Mouse (Mus musculus) forebrain, embryonic 12.5 days (tissue): ENCODE data around the gene Foxk1. TPM values are rescaled to one million over a fixed set of nuclear protein-coding genes. Genes with fewer than 3 reads are reported as not detected.

Source experiments
- ATAC-seq: fragments of 200-750 bp; cut with Nextera tagmentation; 2 replicates; pipeline ENCODE4 v1.8.0; 2017; ENCODE audit warnings: moderate TSS enrichment; ENCODE audit not compliant: low FRiP score
- H3K27ac ChIP-seq: fragments of 300-500 bp; sonication (generic); 2 replicates; pipeline ENCODE4 v1.5.1; 2016; ENCODE audit warnings: mild to moderate bottlenecking
- H3K27me3 ChIP-seq: fragments of 300-500 bp; sonication (generic); 2 replicates; pipeline ENCODE4 v1.6.1; 2016; ENCODE audit warnings: mild to moderate bottlenecking
- H3K36me3 ChIP-seq: fragments of 300-500 bp; sonication (generic); replicated peaks from 2 replicates; pipeline ENCODE4 v1.6.1; 2016; ENCODE audit warnings: mild to moderate bottlenecking
- H3K4me1 ChIP-seq: fragments of 300-500 bp; sonication (generic); 2 replicates; pipeline ENCODE4 v1.6.1; 2016
- H3K4me2 ChIP-seq: fragments of 300-500 bp; sonication (generic); 2 replicates; pipeline ENCODE4 v1.6.1; 2016; ENCODE audit warnings: mild to moderate bottlenecking, moderate library complexity
- H3K4me3 ChIP-seq: fragments of 300-500 bp; sonication (generic); replicated peaks from 2 replicates; pipeline ENCODE4 v1.5.1; 2016; ENCODE audit warnings: mild to moderate bottlenecking
- H3K9ac ChIP-seq: fragments of 300-500 bp; sonication (generic); 2 replicates; pipeline ENCODE4 v1.6.1; 2016; ENCODE audit warnings: mild to moderate bottlenecking
- H3K9me3 ChIP-seq: fragments of 300-500 bp; sonication (generic); 2 replicates; pipeline ENCODE4 v1.6.1; 2016
- WGBS: fragments of 180-500 bp; shearing (Covaris S2); methylation state at CpG from one replicate; pipeline ENCODE4 v1.1.7; 2016; 5-methylcytosine and 5-hydroxymethylcytosine counted together
- polyA plus RNA-seq: library from polyadenylated mRNA; unstranded; fragments of >200 nt; fragmentation: Nextera tagmentation; extraction: Ambion mirVana; gene quantifications from 2 replicates; pipeline ENCODE4 v1.2.1, GENCODE M21; 2016

Gene Foxk1
- polyA plus RNA-seq, 1 experiment from 2014 or later, result 5.2 TPM

GRCm38 (mm10) chr5:142372207-142372606 lies 29.1 kb upstream of the Foxk1 start:
- Histone ChIP-seq H3K4me3 (no peak overlapping the region), H3K36me3 (0 out of 2 replicates have a peak, but pooled peaks cover 3% of the 10 kb centered on the region), H3K9me3 (0 out of 2 replicates have a peak, but pooled peaks cover 6% of the 10 kb centered on the region), H3K4me1 (peaks cover 40% of the 10 kb centered on the region), H3K27me3 (no peaks in the 10 kb centered on the region), H3K4me2 (peak overlapping the region; percentile 35; the same call in 1 of the 2 replicates), H3K9ac (no peak overlapping the region), H3K27ac (peak overlapping the region; percentile 96)
- no peak for ATAC-seq
- WGBS, result 7% methylated on average over 6 of the region's 6 CpGs

GRCm38 (mm10) chr5:142374343-142374742 lies 27.0 kb upstream of the Foxk1 start:
- Histone ChIP-seq H3K9me3 (0 out of 2 replicates have a peak, but pooled peaks cover 6% of the 10 kb centered on the region), H3K36me3 (0 out of 2 replicates have a peak, but pooled peaks cover 3% of the 10 kb centered on the region), H3K27me3 (no peaks in the 10 kb centered on the region), H3K4me1 (peaks cover 27% of the 10 kb centered on the region), H3K4me3 (no peak overlapping the region), H3K4me2 (no peak overlapping the region), H3K9ac (no peak overlapping the region), H3K27ac (no peak overlapping the region)
- no peak for ATAC-seq
- 95% methylated on average over 9 of the region's 9 CpGs for WGBS

GRCm38 (mm10) chr5:142375641-142376040 lies 25.7 kb upstream of the Foxk1 start:
- Histone ChIP-seq H3K4me3 (no peak overlapping the region), H3K9me3 (0 out of 2 replicates have a peak, but pooled peaks cover 6% of the 10 kb centered on the region), H3K27me3 (no peaks in the 10 kb centered on the region), H3K27ac (no peak overlapping the region), H3K36me3 (no peaks in the 10 kb centered on the region), H3K9ac (no peak overlapping the region), H3K4me1 (peaks cover 22% of the 10 kb centered on the region), H3K4me2 (no peak overlapping the region)
- no peak for ATAC-seq
- 97% methylated on average over 5 of the region's 5 CpGs for WGBS

- ATAC-seq, result no peak
- Histone ChIP-seq H3K4me3 (no peak overlapping the region), H3K4me2 (no peak overlapping the region)
Observed at GRCm38 (mm10) chr5:142376071-142376470, 25.2 kb upstream of the Foxk1 start.

GRCm38 (mm10) chr5:142378068-142378467 lies 23.2 kb upstream of the Foxk1 start:
- no peak overlapping the region for H3K4me2 ChIP-seq
- ATAC-seq, result no peak
- no peak overlapping the region for H3K4me3 ChIP-seq
- H3K36me3 ChIP-seq, result no peaks in the 10 kb centered on the region
- WGBS, result 85% methylated on average over 2 of the region's 2 CpGs
- H3K4me1 ChIP-seq, result no peaks in the 10 kb centered on the region
- no peak overlapping the region for H3K27ac ChIP-seq
- 0 out of 2 replicates have a peak, but pooled peaks cover 6% of the 10 kb centered on the region for H3K9me3 ChIP-seq
- H3K9ac ChIP-seq, result no peak overlapping the region
- no peaks in the 10 kb centered on the region for H3K27me3 ChIP-seq

More at GRCm38 (mm10) chr5:142376071-142376470, 25.2 kb upstream of the Foxk1 start:
- H3K9me3 ChIP-seq, result 0 out of 2 replicates have a peak, but pooled peaks cover 6% of the 10 kb centered on the region
- no peak overlapping the region for H3K27ac ChIP-seq
- H3K4me1 ChIP-seq, result peaks cover 18% of the 10 kb centered on the region
- no peak overlapping the region for H3K9ac ChIP-seq
- 90% methylated on average over 6 of the region's 6 CpGs for WGBS
- H3K36me3 ChIP-seq, result no peaks in the 10 kb centered on the region
- H3K27me3 ChIP-seq, result no peaks in the 10 kb centered on the region

- Histone ChIP-seq H3K27ac (no peak overlapping the region), H3K9me3 (no peaks in the 10 kb centered on the region), H3K4me1 (peaks cover 15% of the 10 kb centered on the region), H3K4me3 (no peak overlapping the region), H3K27me3 (no peaks in the 10 kb centered on the region), H3K4me2 (no peak overlapping the region), H3K9ac (no peak overlapping the region), H3K36me3 (no peaks in the 10 kb centered on the region)
- 68% methylated on average over 6 of the region's 6 CpGs for WGBS
- no peak for ATAC-seq
Observed at GRCm38 (mm10) chr5:142380491-142380890, 20.8 kb upstream of the Foxk1 start.

GRCm38 (mm10) chr5:142384911-142385660 lies 16.2 kb upstream of the Foxk1 start:
- Histone ChIP-seq H3K4me2 (peak overlapping the region; percentile 39), H3K36me3 (no peaks in the 10 kb centered on the region), H3K4me3 (no peak overlapping the region), H3K27me3 (no peaks in the 10 kb centered on the region; the same call in 1 of the 2 replicates), H3K9ac (peak overlapping the region; percentile 33; the same call in 1 of the 2 replicates), H3K4me1 (peaks cover 39% of the 10 kb centered on the region), H3K27ac (peak overlapping the region; percentile 83), H3K9me3 (no peaks in the 10 kb centered on the region)
- 18% methylated on average over 23 of the region's 23 CpGs for WGBS
- ATAC-seq, result no peak

GRCm38 (mm10) chr5:142386329-142386728 lies 15.0 kb upstream of the Foxk1 start:
- 25% methylated on average over 6 of the region's 6 CpGs for WGBS
- no peak for ATAC-seq
- Histone ChIP-seq H3K4me1 (peaks cover 44% of the 10 kb centered on the region), H3K36me3 (no peaks in the 10 kb centered on the region), H3K27ac (peak overlapping the region; percentile 83), H3K27me3 (no peaks in the 10 kb centered on the region; the same call in 1 of the 2 replicates), H3K9me3 (no peaks in the 10 kb centered on the region), H3K4me3 (no peak overlapping the region), H3K4me2 (0 out of 2 replicates have a peak overlapping the region, but pooled peaks have one; percentile 6), H3K9ac (no peak overlapping the region)

GRCm38 (mm10) chr5:142386784-142387680 lies 14.3 kb upstream of the Foxk1 start:
- 34% methylated on average over 17 of the region's 17 CpGs for WGBS
- Histone ChIP-seq H3K27ac (peak overlapping the region; percentile 83), H3K4me3 (no peak overlapping the region), H3K9ac (no peak overlapping the region), H3K27me3 (no peaks in the 10 kb centered on the region; the same call in 1 of the 2 replicates), H3K36me3 (no peaks in the 10 kb centered on the region), H3K4me1 (peaks cover 51% of the 10 kb centered on the region), H3K4me2 (0 out of 2 replicates have a peak overlapping the region, but pooled peaks have one; percentile 6), H3K9me3 (no peaks in the 10 kb centered on the region)
- peak; percentile 62 for ATAC-seq

- whole genome bisulfite sequencing, result 71% methylated on average over 4 of the region's 4 CpGs
- H3K4me2 ChIP-seq, result no peak overlapping the region
- H3K4me1 ChIP-seq, result peaks cover 56% of the 10 kb centered on the region
- peak overlapping the region; percentile 83; the same call in 1 of the 2 replicates for H3K27ac ChIP-seq
- no peaks in the 10 kb centered on the region for H3K36me3 ChIP-seq
- no peaks in the 10 kb centered on the region for H3K9me3 ChIP-seq
- no peak overlapping the region for H3K4me3 ChIP-seq
- no peak overlapping the region for H3K9ac ChIP-seq
- H3K27me3 ChIP-seq, result no peaks in the 10 kb centered on the region; the same call in 1 of the 2 replicates
- ATAC-seq, result no peak
Observed at GRCm38 (mm10) chr5:142387716-142388115, 13.6 kb upstream of the Foxk1 start.

- ATAC-seq, result no peak
- no peak overlapping the region for H3K27ac ChIP-seq
- no peaks in the 10 kb centered on the region for H3K36me3 ChIP-seq
- H3K27me3 ChIP-seq, result no peaks in the 10 kb centered on the region; the same call in 1 of the 2 replicates
- H3K9me3 ChIP-seq, result no peaks in the 10 kb centered on the region
- 44% methylated on average over 5 of the region's 5 CpGs for WGBS
- no peak overlapping the region for H3K9ac ChIP-seq
- no peak overlapping the region for H3K4me2 ChIP-seq
- H3K4me1 ChIP-seq, result peaks cover 38% of the 10 kb centered on the region
- H3K4me3 ChIP-seq, result no peak overlapping the region
Observed at GRCm38 (mm10) chr5:142391691-142392090, 9.6 kb upstream of the Foxk1 start.
